Mouse (Mus musculus) c-Kit-positive CD71-positive TER-119-positive erythroid progenitor cells, embryonic 14.5 days (primary cell): ENCODE results near the gene Cd55.
"Not testable (repeated sequence)": the region's sequence is repeated elsewhere in the genome, so short reads cannot be mapped to it uniquely, and the experiment has no call there.

ENCODE experiments used
- DNase-seq: peaks from one replicate; pipeline ENCODE4 v3.0.0-alpha.2; 2013; ENCODE audit warnings: low spot score

Gene Cd55

GRCm38 (mm10) chr1:130462084-130462861, at the start of gene Cd55:
TSS of gene Cd55 (minus strand) at chr1:130462744.
- DNase-seq, result peak; percentile 87

DNA sequence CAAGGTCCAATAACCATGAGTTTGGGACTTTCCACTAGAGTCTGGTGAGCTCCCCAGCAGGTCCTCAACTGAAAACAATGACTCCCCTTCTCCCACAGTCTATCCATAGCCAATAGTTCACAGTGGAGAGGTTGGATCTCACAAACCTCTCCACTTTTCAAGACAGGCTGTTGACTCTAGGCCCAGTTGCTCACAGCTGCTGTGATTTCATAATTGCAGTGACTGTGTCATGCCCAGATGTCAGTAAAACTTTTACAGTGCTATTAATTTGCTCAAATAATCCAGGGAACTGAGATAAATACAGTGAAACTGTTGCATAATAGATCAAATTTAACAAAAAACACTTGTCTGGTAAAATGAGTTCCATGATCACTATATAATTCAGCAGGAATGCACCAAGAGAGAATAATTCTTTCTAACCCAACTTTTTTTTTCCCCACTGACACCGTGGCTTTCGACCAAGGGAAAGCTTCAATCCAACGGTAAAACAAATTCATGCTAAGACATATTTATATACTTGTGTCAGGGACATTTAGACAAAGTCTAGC, 49.4 kb upstream of the Cd55 start:
- DNase-seq, result no peak

DNA sequence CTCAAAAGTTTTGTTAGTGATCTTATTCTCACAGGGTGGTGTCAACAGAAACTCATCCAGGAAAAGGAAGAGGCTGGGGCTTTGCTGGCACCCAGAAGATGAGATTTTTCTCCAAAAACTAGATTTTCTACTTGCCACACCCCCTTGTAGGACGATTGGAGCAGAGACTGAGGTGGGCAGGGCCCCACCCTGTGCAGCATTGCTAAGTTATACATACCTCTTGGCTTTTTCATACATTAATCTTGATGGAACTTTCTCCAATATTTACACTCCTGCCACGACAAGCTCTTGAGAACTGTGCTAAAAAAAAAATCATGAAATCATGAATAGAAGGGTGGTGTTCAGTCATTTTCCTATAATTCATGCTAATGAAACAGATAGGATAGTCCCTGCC, 46.4 kb upstream of the Cd55 start:
- DNase-seq, result no peak

- peak; percentile 35 for DNase-seq
These were observed 45.7 kb upstream of the Cd55 start for GRCm38 (mm10) chr1:130508030-130508956.

DNA sequence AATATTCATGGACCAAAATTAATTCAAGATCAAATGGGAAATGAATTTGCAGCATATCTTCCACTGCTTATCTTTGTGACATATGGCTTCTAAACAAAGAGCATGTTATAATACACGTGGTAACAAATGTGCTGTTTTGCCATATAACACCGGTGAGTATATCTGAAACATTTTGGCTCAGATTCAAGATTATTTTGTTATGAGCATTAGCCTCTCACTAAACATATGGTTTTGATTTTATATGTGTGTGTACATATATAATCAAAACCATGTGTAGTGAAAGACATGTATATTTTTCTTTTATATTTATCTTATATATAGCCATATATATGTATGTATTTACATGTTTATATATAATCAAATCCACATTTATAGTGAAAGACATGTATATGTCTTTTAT, 44.9 kb upstream of the Cd55 start:
- no peak for DNase-seq

GRCm38 (mm10) chr1:130499962-130500361, 37.4 kb upstream of the Cd55 start:
- DNase-seq, result no peak

DNA sequence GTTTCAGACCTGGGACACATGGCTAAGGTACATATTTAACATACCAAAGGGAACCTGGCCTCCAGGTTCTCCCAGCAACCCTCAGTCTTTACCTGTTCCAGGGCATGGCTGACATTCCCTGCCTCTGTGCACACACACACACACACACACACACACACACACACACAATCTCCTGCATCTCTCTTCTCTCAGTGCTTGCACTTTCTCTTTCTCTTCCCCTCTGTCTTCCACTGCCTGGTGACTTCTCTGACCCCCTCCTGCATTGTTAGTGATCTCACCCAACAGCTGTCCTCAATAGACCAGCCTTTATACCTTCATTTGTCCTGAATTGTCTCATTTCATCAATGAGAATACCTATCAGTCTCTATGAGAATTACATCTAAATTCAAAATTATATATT, 35.8 kb upstream of the Cd55 start:
- DNase-seq, result no peak

- DNase-seq, result peak; percentile 22
These were observed 24.4 kb upstream of the Cd55 start for GRCm38 (mm10) chr1:130486816-130487545.

- DNase-seq, result no peak
These were observed 23.5 kb upstream of the Cd55 start for GRCm38 (mm10) chr1:130485828-130486620.

DNA sequence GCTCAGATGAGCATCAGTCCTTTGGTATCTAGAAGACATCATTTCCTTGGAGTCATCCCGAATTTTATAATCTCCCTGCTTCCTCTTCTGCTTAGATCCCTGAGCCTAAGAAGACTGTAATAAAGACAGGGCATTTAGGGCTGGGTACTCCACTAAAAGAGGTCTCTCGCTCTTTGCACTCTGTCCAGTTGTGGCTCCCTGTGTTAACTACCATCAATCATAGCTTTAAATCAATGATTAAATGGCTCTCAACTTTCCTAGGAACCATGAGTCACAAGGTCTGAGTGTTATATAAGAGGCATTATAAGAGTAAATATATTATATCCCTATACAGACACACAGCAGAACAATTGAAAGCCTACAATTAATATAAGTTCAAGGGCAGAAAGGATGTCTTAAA, 22.8 kb upstream of the Cd55 start:
- DNase-seq, result no peak

GRCm38 (mm10) chr1:130474936-130475335, 12.4 kb upstream of the Cd55 start:
- DNase-seq, result no peak

DNA sequence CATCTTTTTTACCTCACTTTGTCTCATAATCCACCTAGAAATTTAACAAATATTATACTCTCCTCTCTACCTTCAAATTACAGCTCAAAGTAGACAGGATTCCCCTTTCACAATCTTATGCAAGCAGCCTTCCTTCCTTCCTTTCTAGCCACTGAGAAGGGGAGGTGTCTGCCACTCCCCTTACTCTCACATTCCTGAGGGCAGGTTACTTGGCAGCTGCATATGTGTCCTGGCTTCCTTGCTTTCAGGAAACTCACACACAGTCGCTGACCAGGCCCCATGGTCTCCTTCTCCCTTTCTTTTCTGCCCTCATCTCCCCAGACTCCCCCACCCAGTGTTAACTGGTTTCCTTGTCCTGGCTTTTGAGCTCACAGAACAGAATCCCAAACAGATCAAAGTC, 11.7 kb upstream of the Cd55 start:
- DNase-seq, result no peak

- no peak for DNase-seq
These were observed 7.5 kb upstream of the Cd55 start for GRCm38 (mm10) chr1:130470074-130470473.

- DNase-seq, result no peak
These were observed 4.9 kb upstream of the Cd55 start for GRCm38 (mm10) chr1:130467453-130467852.

DNA sequence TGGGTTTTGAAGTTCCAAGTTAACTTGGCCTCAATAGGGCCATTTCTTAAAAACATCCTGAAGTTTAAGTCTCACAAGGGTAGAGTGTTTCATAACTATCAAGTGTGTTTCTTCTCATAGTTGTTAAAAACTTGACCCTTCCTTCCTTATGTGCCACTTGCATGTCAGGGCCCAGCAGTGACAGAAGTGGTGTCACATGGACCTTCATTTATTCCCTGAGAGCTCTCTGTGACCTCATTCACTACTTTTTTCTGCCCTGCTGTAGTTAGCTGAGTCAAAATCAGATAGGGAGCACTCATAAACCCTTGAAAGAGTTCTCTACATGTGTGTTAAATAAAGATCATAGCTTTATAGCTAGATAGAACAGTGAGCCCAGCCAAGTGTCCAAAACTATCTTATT, 1.6 kb upstream of the Cd55 start:
- no peak for DNase-seq

DNA sequence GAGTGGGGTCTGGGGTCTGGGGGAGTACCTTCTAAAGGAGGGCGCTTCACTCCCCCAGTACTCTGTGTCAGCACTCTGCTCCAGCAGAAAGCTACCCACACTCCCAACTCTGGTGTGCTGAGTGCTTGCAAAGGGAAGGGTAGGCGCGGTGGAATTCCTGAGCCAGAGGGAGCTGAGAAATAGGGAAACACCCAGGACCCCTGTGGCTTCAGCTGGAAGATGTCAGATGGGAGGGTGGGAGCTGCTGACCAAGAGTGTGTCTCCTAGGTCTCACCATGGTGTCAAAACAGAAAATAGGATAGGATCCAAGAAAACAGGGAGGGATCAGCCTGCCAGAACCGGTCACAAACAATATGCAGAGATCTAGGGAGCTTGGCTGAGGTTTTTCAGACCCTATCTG, 323 bp upstream of the Cd55 start:
- no peak for DNase-seq

GRCm38 (mm10) chr1:130455111-130455510, 7.4 kb downstream of the Cd55 start:
- no peak for DNase-seq

DNA sequence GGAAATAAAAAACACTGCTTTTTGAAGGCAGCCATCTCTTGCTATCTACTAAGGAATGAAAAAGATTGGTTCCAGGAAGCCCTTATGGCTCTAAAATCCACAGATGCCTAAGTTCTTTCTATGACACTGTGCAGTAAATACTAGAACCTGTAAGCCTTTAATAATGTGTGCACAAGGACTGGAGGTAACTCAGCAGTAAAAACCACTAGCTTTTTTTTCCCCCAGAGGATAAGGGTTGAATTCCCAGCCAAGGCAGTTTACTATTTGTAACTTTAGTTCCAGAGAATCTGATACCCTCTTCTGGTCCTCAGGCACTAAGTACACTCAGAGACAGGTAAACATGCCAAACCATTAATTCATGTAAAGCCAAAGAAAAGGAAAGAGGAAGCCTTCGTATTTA, 19.6 kb downstream of the Cd55 start:
- not testable (repeated sequence) for DNase-seq

GRCm38 (mm10) chr1:130430920-130431319, 31.6 kb downstream of the Cd55 start:
- no peak for DNase-seq

- DNase-seq, result not testable (repeated sequence)
These were observed 33.9 kb downstream of the Cd55 start for GRCm38 (mm10) chr1:130428667-130429066.

GRCm38 (mm10) chr1:130427175-130427853, 35.2 kb downstream of the Cd55 start:
- DNase-seq, result not testable (repeated sequence)
